ENCODE assay signal across 24 mouse cellular contexts in the genomic region with DNA sequence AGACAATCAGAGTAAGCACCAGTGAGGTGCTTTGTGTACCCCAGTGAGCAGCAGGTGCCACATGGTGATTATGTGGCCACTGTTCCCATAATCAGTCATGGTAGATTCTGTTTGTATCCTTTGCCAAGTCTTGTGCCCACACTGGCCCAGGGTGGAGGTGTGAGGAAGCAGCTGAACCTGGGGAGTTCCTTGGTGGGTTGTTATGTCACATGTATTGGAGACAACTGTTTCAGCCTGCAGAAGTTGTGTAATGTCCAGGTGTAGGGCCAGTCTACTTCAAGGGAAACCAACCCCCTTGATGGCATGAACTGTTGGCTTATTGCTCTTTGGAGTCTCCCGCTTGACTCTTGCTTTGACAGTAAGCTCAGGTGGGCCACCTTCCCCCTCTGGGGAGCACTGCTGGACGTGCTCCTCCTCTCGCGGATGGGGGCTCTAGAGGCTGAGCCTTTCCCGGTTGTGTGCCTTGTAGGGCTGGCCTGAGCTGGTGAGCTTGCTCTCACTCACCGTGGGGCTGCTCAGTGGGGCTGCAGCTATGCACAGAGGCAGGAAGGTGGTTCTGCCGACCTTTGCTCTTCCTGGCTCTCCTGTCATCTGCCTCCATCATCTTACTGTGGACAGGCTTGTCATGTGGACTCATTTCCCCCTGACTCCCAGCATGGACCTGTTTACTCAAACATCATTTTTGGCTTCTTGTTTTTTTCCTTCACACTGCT. TPM values are rescaled to one million over a fixed set of nuclear protein-coding genes. Genes with fewer than 3 reads are reported as not detected.
DNase-seq lines count a peak whose midpoint lies in the region; ATAC-seq lines count a peak whose summit lies in the region.
"Had no signal": no experiment of that assay in that cellular context is flagged by ENCODE, and none has a peak within 500 bp of the region (broad histone marks: within the 10 kb centered on the region; RNA-seq: fewer than 3 reads in every experiment).

No protein-coding gene starts in this region.

- no peak overlapping the region for H3K9ac ChIP-seq in kidney, embryonic 14.5 days (ENCODE audit: low read depth, low read length)
- H3K9ac ChIP-seq in midbrain, embryonic 11.5 days (ENCODE audit: low read length), result no peak overlapping the region
- H3K9ac ChIP-seq: embryonic facial prominence, embryonic 15.5 days; forebrain, embryonic 12.5 days; forebrain, postnatal 0 days; hindbrain, embryonic 15.5 days; liver, embryonic 13.5 days; neural tube, embryonic 12.5 days had no signal

- no peaks in the 10 kb centered on the region for H3K9me3 ChIP-seq in kidney, embryonic 14.5 days (ENCODE audit: control insufficient read depth, low read length)
- H3K9me3 ChIP-seq in midbrain, embryonic 10.5 days (replicated peaks), result no peaks in the 10 kb centered on the region
- no peaks in the 10 kb centered on the region for H3K9me3 ChIP-seq in midbrain, embryonic 11.5 days (ENCODE audit: control insufficient read depth, low read length)
- H3K9me3 ChIP-seq: embryonic facial prominence, embryonic 15.5 days; forebrain, embryonic 12.5 days; hindbrain, embryonic 15.5 days; liver, embryonic 13.5 days; neural tube, embryonic 12.5 days had no signal

- H3K27ac ChIP-seq in kidney, embryonic 14.5 days (ENCODE audit: low read depth, low read length), result 0 out of 2 replicates have a peak overlapping the region, but pooled peaks have one; percentile 51
- H3K27ac ChIP-seq in midbrain, embryonic 10.5 days (replicated peaks), result peak overlapping the region; percentile 46; the same call in 1 of the 2 replicates
- no peak overlapping the region for H3K27ac ChIP-seq in midbrain, embryonic 11.5 days (ENCODE audit: low read depth, low read length)
- H3K27ac ChIP-seq: embryonic facial prominence, embryonic 15.5 days; forebrain, embryonic 12.5 days; hindbrain, embryonic 15.5 days; liver, embryonic 13.5 days; neural tube, embryonic 12.5 days had no signal

- H3K36me3 ChIP-seq in kidney, embryonic 14.5 days (ENCODE audit: control insufficient read depth, insufficient read depth, low read length), result no peaks in the 10 kb centered on the region
- no peaks in the 10 kb centered on the region for H3K36me3 ChIP-seq in midbrain, embryonic 10.5 days
- no peaks in the 10 kb centered on the region for H3K36me3 ChIP-seq in midbrain, embryonic 11.5 days (ENCODE audit: control insufficient read depth, insufficient read depth, low read length)
- H3K36me3 ChIP-seq: embryonic facial prominence, embryonic 15.5 days; forebrain, embryonic 12.5 days; hindbrain, embryonic 15.5 days; liver, embryonic 13.5 days; neural tube, embryonic 12.5 days had no signal

- H3K4me3 ChIP-seq in kidney, embryonic 14.5 days (ENCODE audit: low read length), result no peak overlapping the region
- no peak overlapping the region for H3K4me3 ChIP-seq in midbrain, embryonic 10.5 days
- H3K4me3 ChIP-seq in midbrain, embryonic 11.5 days (ENCODE audit: low read depth, low read length), result no peak overlapping the region
- H3K4me3 ChIP-seq: embryonic facial prominence, embryonic 15.5 days; forebrain, embryonic 12.5 days; hindbrain, embryonic 15.5 days; liver, embryonic 13.5 days; neural tube, embryonic 12.5 days had no signal

- H3K4me1 ChIP-seq in kidney, embryonic 14.5 days (ENCODE audit: control insufficient read depth, insufficient read depth, low read length), result peaks cover 21% of the 10 kb centered on the region
- H3K4me1 ChIP-seq in midbrain, embryonic 10.5 days, result peaks cover 30% of the 10 kb centered on the region
- no peaks in the 10 kb centered on the region; the same call in 1 of the 2 replicates for H3K4me1 ChIP-seq in midbrain, embryonic 11.5 days (ENCODE audit: control insufficient read depth, insufficient read depth, low read length)

- peak; percentile 62 for ATAC-seq in kidney, embryonic 14.5 days (ENCODE audit: low FRiP score, low TSS enrichment)
- no peak for ATAC-seq in midbrain, embryonic 11.5 days (ENCODE audit: low FRiP score)
- peak; percentile 22 to 59 for ATAC-seq in hematopoietic stem cell, adult 5-6 weeks (replicated peaks in 1 of 2; ENCODE audit: insufficient read depth in 1 of 2, low FRiP score in 2 of 2, low TSS enrichment in 1 of 2, low read depth in 1 of 2, poor library complexity in 2 of 2, severe bottlenecking in 2 of 2)
- ATAC-seq: forebrain, postnatal 0 days; inflammation-experienced regulatory T-cells, adult 6 months; lung, postnatal 0 days; midbrain, embryonic 16.5 days had no signal

- H3K27me3 ChIP-seq in kidney, embryonic 14.5 days (ENCODE audit: control insufficient read depth, insufficient read depth, low read length), result no peaks in the 10 kb centered on the region
- no peaks in the 10 kb centered on the region for H3K27me3 ChIP-seq in midbrain, embryonic 10.5 days (ENCODE audit: low read depth, poor library complexity, severe bottlenecking)
- no peaks in the 10 kb centered on the region for H3K27me3 ChIP-seq in midbrain, embryonic 11.5 days (ENCODE audit: control insufficient read depth, insufficient read depth, low read length)
- H3K27me3 ChIP-seq: embryonic facial prominence, embryonic 15.5 days; forebrain, embryonic 12.5 days; hindbrain, embryonic 15.5 days; liver, embryonic 13.5 days; neural tube, embryonic 12.5 days had no signal

- no peak for DNase-seq in kidney, adult 8-10 months
- DNase-seq in midbrain, embryonic 10.5 days (ENCODE audit: low spot score), result no peak
- DNase-seq in midbrain, embryonic 11.5 days (ENCODE audit: low spot score, missing footprints), result no peak
- DNase-seq in urinary bladder, postnatal 14 days (ENCODE audit: low spot score), result no peak
- DNase-seq: adrenal gland, postnatal 25 days; B cell, adult 2 months; cerebellum, adult 11-12 months; cerebellum, adult 9-11 months; forebrain, postnatal 0 days; gastrocnemius, postnatal 10 days; liver, embryonic 13.5 days; lung, adult 18-20 months; lung, postnatal 4 days; thymus, adult 2 months; thymus, postnatal 36 days had no signal

- H3K4me2 ChIP-seq in kidney, embryonic 14.5 days (replicated peaks; ENCODE audit: low read depth, low read length), result no peak overlapping the region
- no peak overlapping the region for H3K4me2 ChIP-seq in midbrain, embryonic 11.5 days
- H3K4me2 ChIP-seq: embryonic facial prominence, embryonic 15.5 days; forebrain, embryonic 12.5 days; hindbrain, embryonic 15.5 days; liver, embryonic 13.5 days; neural tube, embryonic 12.5 days had no signal

- WGBS in kidney, embryonic 14.5 days, result 53% methylated on average over 7 of the region's 7 CpGs
- 60% methylated on average over 7 of the region's 7 CpGs for WGBS in midbrain, embryonic 10.5 days
- WGBS in midbrain, embryonic 11.5 days, result 61% methylated on average over 7 of the region's 7 CpGs

RNA-seq across cellular contexts. Expression of a gene that starts 37.5 kb away (rescaled TPM):
- polyA plus RNA-seq in kidney, embryonic 14.5 days (2014; fragmentation: Nextera tagmentation; extraction: Ambion mirVana), result 62.4 and 107 TPM in 2 replicates
- polyA plus RNA-seq in midbrain, embryonic 10.5 days (2016; fragmentation: Nextera tagmentation; extraction: Ambion mirVana), result 151 and 156 TPM in 2 replicates
- 128 TPM in 2 replicates for polyA plus RNA-seq in midbrain, embryonic 11.5 days (2014; fragmentation: Nextera tagmentation; extraction: Ambion mirVana)
- 46.2 and 55.8 TPM in 2 replicates for total RNA-seq in hematopoietic stem cell, adult 5-6 weeks (2017)

RNA-seq across cellular contexts. Expression of a gene that starts 38.1 kb away (rescaled TPM):
- polyA plus RNA-seq in kidney, embryonic 14.5 days (2014; fragmentation: Nextera tagmentation; extraction: Ambion mirVana), result 3.4 and 6.0 TPM in 2 replicates
- polyA plus RNA-seq in midbrain, embryonic 10.5 days (2016; fragmentation: Nextera tagmentation; extraction: Ambion mirVana), result 7.3 and 11.2 TPM in 2 replicates
- polyA plus RNA-seq in midbrain, embryonic 11.5 days (2014; fragmentation: Nextera tagmentation; extraction: Ambion mirVana), result 4.7 and 5.0 TPM in 2 replicates
- 7.6 and 11.5 TPM in 2 replicates for total RNA-seq in hematopoietic stem cell, adult 5-6 weeks (2017)
